Mouse (Mus musculus) c-Kit-positive CD71-negative TER-119-negative erythroid progenitor cells, embryonic 14.5 days (primary cell): ENCODE measurements around the gene Bcl6.
A peak's percentile ranks its signal among the peaks of the same experiment; 100 is the strongest.

Source experiments
- DNase-seq: peaks from one replicate; pipeline ENCODE4 v3.0.0-alpha.2; 2013; ENCODE audit warnings: low read depth

Gene Bcl6

DNA sequence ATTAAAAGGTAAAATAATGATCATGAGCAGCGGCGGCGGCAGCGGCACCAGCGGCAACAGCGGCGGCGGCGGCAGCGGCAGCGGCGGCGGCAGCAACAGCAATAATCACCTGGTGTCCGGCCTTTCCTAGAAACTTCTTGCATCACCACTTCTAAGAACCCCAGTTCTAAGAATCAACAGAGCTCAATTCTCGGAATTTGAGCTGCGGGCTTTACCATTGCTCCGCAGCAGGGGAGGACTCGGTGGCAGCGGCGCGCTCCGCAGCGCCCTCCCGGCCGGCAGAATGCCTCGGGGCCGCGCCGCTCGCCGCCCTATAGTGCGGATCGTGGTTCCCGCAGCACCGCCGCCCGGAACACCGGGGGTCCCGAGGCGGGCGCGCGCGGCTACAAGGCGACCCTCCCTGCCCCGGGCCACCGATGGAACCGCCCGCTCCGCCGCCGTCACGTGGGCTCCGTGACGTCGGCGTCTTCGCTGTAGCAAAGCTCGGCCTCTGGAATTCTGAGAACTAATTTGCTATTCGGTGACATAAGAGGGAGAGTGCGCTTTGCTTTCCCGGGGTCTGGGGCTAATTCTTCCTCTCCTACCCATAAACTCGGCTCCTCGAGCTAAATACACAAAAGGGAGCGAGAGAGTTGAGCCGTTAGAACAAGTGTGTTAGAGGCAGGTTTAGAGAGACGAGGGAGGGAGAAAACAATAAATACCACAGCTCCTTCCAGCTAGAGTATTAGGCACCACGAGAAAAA is at the start of gene Bcl6, which contains the start of gene Gm37419:
Bcl6 (minus strand) TSS at position 387 of the 743 bp plus-strand sequence.
Gm37419 (plus strand) TSS at position 17 of the 743 bp plus-strand sequence.
- DNase-seq = peak; percentile 81

GRCm38 (mm10) chr16:24036398-24036797 is 47.7 kb upstream of the Bcl6 start:
- DNase-seq = no peak

GRCm38 (mm10) chr16:24035767-24036166 is 47.1 kb upstream of the Bcl6 start:
- no peak for DNase-seq

GRCm38 (mm10) chr16:24034450-24034849 is 45.8 kb upstream of the Bcl6 start:
- no peak for DNase-seq

DNA sequence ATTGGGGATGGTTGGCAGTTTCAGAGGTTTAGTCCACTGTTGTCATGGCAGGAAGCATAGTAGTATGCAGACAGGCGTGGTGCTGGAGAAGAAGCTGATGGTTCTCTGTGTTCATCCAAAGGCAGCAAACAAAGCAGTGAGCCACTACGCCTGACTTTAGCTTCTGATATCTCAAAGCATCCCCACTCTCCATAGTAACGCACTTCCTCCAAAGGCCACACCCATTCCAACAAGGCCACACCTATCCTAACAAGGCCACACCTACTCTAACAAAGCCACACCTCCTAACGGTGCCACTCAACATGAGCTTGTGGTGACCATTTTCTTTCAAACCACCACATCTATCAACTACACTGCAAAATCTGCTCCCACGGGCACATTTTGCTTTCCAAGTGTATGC is 44.6 kb upstream of the Bcl6 start:
- DNase-seq = no peak

DNA sequence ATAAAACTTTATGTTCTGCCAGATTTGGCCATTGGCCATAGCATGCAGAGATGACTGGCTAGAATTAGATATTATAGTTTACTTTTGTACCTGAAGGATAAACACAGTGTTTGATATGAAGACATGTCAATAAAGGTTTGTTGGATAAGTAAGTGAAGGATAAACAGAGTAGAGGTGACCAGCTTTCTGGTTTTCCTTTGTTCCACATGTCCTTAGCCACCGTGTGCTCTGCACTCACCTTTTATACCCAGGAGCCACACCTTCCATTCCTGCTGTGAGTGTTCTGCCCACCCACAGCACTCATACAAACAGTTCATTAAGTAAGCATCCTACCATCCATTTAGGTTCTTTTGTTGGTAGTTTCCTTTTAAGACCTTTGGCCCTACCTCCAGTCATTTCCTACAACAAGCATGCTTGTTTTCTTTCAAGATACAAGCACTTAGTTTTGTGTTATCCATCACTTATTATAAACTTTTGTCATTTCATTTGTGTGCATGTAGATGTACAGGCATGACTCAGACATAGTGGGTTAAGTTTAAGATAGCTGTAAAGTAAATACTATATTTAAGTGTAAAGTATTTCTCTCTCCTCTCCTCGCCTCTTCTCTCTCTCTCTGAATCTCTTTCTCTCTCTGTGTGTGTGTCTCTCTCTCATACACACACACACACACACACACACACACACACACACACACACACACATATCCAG is 41.5 kb upstream of the Bcl6 start:
- DNase-seq = no peak

DNA sequence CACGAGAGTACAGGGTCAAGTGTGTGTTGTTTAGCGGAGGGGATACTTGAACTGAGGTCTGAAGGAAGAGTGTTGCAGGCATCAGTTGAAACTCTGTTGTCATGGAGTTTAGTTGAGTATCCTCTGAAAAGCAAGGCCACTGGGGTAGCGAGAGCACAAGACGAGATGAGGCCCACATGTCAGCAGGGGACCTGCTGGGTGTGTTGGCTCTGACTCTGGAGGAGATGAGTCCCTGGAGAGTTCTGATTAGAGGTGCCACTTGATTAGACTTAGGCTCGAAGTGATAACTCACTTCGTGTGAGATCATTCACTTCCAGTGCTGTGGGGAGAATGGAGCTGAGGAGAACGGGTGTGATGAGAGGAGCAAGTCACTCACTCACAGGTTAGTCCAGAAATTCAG is 36.8 kb upstream of the Bcl6 start:
- no peak for DNase-seq

- DNase-seq = no peak
These were observed 34.0 kb upstream of the Bcl6 start for GRCm38 (mm10) chr16:24022605-24023004.

GRCm38 (mm10) chr16:24021722-24022121 is 33.1 kb upstream of the Bcl6 start:
- no peak for DNase-seq

GRCm38 (mm10) chr16:24016742-24017141 is 28.1 kb upstream of the Bcl6 start:
- DNase-seq = no peak

GRCm38 (mm10) chr16:24016273-24016672 is 27.6 kb upstream of the Bcl6 start:
- DNase-seq = no peak

GRCm38 (mm10) chr16:24014378-24014777 is 25.7 kb upstream of the Bcl6 start:
- DNase-seq = no peak

DNA sequence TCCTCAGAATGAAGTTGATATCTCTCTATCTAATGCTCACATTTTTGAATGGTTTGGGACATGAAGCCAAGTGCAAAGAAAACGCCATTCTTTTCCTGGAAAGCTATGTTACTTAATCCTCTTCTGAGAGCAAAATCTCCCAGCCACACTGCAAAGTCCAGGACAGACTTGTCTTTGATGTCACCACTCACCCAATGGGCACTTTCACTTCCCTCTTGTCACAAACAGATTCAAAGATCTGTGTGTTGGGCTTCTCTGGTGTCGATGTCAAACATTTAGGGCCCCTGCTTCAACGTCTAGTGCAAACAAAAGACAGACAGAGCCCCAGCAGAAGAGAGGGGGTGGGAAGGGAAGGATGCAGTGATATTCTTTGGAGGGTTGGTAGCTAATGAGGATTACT is 23.4 kb upstream of the Bcl6 start:
- no peak for DNase-seq

GRCm38 (mm10) chr16:24011306-24011705 is 22.7 kb upstream of the Bcl6 start:
- no peak for DNase-seq

DNA sequence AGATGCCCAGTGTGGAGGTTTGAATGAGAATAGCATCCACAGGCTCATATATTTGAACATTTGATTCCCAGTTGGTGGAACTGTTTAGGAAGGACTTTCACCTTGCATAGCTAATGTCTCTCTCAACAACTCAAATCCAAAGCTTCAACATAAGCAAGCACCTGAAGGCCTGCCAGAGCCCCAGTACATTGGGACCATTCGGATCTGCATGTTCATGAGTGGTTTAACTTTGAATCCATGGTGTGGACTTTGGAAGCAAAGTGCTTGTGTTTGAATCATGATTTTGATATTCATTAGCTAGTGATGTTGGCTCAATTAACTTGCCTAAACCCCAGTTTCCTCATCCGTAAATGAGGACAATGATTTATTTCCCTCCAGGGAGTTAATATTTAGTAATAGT is 21.2 kb upstream of the Bcl6 start:
- DNase-seq = no peak

DNA sequence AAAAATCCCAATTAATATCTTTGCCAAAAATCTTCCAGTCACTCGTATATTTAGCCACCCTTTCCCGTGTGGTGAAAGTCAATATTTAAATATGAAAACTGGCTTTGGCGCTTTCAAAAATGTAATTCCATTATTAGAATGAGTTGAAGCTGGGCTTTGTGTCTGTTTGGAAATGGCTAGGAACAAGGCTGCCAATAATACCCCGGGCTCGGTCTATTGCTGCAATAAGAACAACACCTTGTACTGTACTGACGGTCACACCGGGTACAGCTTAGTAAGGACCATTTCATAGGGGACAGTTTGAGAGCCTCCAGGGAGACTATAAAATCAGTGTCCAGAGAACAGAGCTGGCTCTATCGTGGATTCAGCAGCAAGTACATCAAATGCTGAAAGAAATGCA is 17.3 kb upstream of the Bcl6 start:
- DNase-seq = no peak

- DNase-seq = no peak
These were observed 9.3 kb upstream of the Bcl6 start for GRCm38 (mm10) chr16:23997912-23998311.

GRCm38 (mm10) chr16:23997228-23997627 is 8.6 kb upstream of the Bcl6 start:
- no peak for DNase-seq

DNA sequence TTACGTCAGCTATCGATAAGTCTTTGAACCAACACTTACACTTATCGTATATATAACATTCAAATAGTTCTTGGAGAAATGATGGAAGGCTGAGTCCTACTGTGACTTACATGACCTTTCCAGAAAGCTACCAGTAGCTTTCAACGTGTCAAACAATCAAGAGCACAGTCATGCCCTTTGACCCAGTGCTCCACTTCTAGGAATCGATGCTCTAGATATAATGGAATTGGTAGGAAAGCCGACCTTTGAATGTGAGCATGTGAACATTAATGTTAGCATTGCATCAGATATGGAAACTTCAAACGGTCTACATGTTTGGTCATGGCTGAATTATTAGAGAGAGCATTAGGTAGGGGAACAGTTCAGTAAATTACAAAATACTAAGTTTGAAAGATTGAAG is 7.7 kb upstream of the Bcl6 start:
- DNase-seq = no peak

DNA sequence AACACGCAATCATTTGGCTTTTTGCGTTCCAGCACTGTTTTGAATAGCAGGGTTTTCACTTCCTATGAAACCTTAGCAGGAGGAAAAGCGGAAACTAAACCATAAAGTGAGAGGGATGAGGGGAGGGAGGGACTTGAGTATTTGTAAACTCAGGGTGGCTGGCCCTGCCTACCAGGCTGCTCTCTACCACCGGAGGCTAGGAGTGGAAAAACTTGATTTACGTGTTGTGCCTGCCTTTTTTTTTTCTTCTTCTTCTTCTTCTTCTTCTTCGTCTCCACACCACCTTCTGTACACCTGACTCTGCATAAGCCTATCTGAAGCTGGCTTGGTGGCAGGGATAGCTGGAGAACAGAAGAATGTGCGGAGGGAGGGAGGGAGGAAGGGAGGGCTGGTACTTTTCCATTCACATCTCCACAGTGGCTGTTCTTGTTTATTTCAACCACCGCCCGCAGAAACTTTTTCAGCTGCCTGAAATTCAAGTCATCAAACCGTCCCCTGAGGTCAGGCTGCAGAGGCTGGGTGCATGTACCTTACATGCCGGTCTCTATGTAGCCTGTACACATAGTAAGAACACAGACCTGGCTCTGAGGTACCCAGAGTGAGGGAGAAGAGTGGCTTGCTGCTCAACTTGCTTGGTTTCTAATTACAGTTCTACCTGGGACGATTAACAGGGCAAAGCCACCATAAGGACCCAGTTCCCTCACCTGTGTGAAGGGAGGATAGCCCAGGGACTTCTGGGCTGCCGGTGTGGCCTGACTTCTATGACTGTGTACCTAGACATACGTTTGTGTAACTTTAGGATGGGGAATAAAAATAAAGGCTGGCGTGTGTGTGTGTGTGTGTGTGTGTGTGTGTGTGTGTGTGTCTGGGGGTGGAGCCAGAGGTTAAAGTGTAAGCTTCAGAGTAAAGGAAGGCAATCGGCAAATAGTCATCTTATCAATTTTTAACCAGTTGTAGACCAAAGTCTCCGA is 5.0 kb upstream of the Bcl6 start:
- DNase-seq = no peak

DNA sequence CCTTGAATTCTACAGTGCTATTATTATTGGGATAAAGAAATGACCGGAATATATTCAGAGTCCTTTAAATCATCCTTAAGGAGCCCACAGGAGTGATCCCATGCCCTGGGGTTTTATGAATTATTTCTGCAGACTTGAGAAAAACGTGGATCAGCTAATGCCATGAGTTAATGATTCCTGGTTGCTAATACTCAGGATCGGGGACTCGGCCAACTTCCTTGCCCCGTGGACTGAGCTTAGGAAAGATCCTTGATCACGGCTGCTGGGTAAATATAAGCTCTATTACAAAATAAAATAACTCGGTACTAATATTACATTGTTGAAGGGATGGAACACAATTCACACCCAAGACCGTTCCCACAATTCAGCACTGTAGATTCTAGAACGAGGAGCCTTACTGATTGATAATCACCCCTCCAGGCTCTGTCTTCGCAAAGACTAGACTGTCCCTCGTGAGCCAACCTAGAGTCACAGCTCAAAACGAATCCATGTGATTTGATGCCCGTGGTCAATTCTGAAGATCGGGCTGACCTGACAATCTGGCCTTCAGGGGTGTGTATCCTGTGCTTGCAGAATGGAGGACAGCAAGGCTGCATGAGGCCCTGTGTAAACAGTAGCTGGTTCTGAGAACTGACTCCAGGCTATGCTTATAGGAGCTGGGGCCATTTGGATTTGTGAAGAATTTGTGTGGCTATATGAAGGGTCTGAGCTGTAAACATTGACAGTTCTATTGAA is 3.4 kb upstream of the Bcl6 start:
- no peak for DNase-seq

GRCm38 (mm10) chr16:23991170-23991569 is 2.5 kb upstream of the Bcl6 start:
- DNase-seq = peak; percentile 75
